Mouse (Mus musculus) limb, embryonic 14.5 days (tissue): ENCODE results near the gene Rbm7. TPM values are rescaled to one million over a fixed set of nuclear protein-coding genes. Genes with fewer than 3 reads are reported as not detected.
"Not testable (repeated sequence)": the region's sequence is repeated elsewhere in the genome, so short reads cannot be mapped to it uniquely, and the experiment has no call there.

Source experiments
- ATAC-seq: fragments of 200-750 bp; cut with Nextera tagmentation; 2 replicates; pipeline ENCODE4 v1.8.0; 2017; ENCODE audit warnings: low read depth, moderate number of reproducible peaks, moderate TSS enrichment; ENCODE audit not compliant: low FRiP score
- DNase-seq: peaks from one replicate; pipeline ENCODE4 v3.0.0-alpha.2; 2015; ENCODE audit warnings: low spot score
- H3K27ac ChIP-seq: fragments of 300-500 bp; sonication (generic); replicated peaks from 2 replicates; pipeline ENCODE4 v1.5.1; 2014; ENCODE audit warnings: low read depth, mild to moderate bottlenecking, low read length, moderate library complexity, mixed read lengths
- H3K27me3 ChIP-seq: fragments of 300-500 bp; sonication (generic); 2 replicates; pipeline ENCODE4 v1.6.1; 2014; ENCODE audit warnings: low read length, mixed read lengths; ENCODE audit not compliant: control insufficient read depth, insufficient read depth
- H3K36me3 ChIP-seq: fragments of 300-500 bp; sonication (generic); 2 replicates; pipeline ENCODE4 v1.6.1; 2014; ENCODE audit warnings: mild to moderate bottlenecking, low read length, moderate library complexity, mixed read lengths; ENCODE audit not compliant: control insufficient read depth, insufficient read depth
- H3K4me1 ChIP-seq: fragments of 300-500 bp; sonication (generic); 2 replicates; pipeline ENCODE4 v1.6.1; 2014; ENCODE audit warnings: antibody characterized with exemption, low read length, mixed read lengths; ENCODE audit not compliant: control insufficient read depth, insufficient read depth
- H3K4me2 ChIP-seq: fragments of 300-500 bp; sonication (generic); replicated peaks from 2 replicates; pipeline ENCODE4 v1.6.1; 2014; ENCODE audit warnings: low read depth, mild to moderate bottlenecking, low read length, moderate library complexity; ENCODE audit not compliant: severe bottlenecking
- H3K4me3 ChIP-seq: fragments of 300-500 bp; sonication (generic); replicated peaks from 2 replicates; pipeline ENCODE4 v1.5.1; 2014; ENCODE audit warnings: low read length
- H3K9ac ChIP-seq: fragments of 300-500 bp; sonication (generic); 2 replicates; pipeline ENCODE4 v1.6.1; 2014; ENCODE audit warnings: mild to moderate bottlenecking, low read depth, low read length, moderate library complexity; ENCODE audit not compliant: severe bottlenecking
- H3K9me3 ChIP-seq: fragments of 300-500 bp; sonication (generic); 2 replicates; pipeline ENCODE4 v1.6.1; 2016; ENCODE audit warnings: low read length; ENCODE audit not compliant: control insufficient read depth
- POLR2A ChIP-seq: fragments of 200-500 bp; IDR thresholded peaks from 2 replicates; pipeline ENCODE4 v1.8.0; 2012; ENCODE audit warnings: inconsistent platforms, mild to moderate bottlenecking, moderate library complexity, borderline replicate concordance; ENCODE audit not compliant: insufficient read depth, insufficient read length; ENCODE audit errors: extremely low read depth
- WGBS: fragments of 180-500 bp; shearing (Covaris S2); extraction: QIAGEN DNeasy Blood & Tissue Kit; methylation state at CpG from one replicate; pipeline ENCODE4 v1.1.7; 2014; 5-methylcytosine and 5-hydroxymethylcytosine counted together
- polyA plus RNA-seq, 2 experiments: library from polyadenylated mRNA; depleted of rRNA in 1 of 2; stranded (reverse) in 1 of 2; unstranded in 1 of 2; fragments of >200 nt; fragmentation: Nextera tagmentation in 1 of 2; extraction: Ambion mirVana in 1 of 2; gene quantifications; 2 replicates each; pipeline versions ENCODE4 v1.2.1 to v1.2.3; 2012 to 2014

The Rbm7 gene
- polyA plus RNA-seq (2012; rRNA removed) (51.5 and 54.7 TPM in 2 replicates), polyA plus RNA-seq (2014; fragmentation: Nextera tagmentation; extraction: Ambion mirVana) (115 and 122 TPM in 2 replicates)

- ATAC-seq: peak; percentile 100
- WGBS: under 1% methylated on average over 63 of the region's 72 CpGs
Measured at GRCm38 (mm10) chr9:48494817-48495547, at the start of gene Rbm7, which contains the start of gene Gm5617. Gene Rbm7, minus strand, starts transcription at chr9:48495299. Gene Gm5617, plus strand, starts transcription at chr9:48495442.

GRCm38 (mm10) chr9:48538688-48539087 is 43.6 kb upstream of the Rbm7 start:
- peaks cover 8% of the 10 kb centered on the region; the same call in 1 of the 2 replicates for H3K4me1 ChIP-seq
- WGBS: 10% methylated on average over 12 of the region's 12 CpGs
- no peak for TF ChIP-seq POLR2A
- peak overlapping the region; percentile 23 for H3K4me3 ChIP-seq
- H3K9me3 ChIP-seq: peaks cover 9% of the 10 kb centered on the region; the same call in 1 of the 2 replicates
- H3K4me2 ChIP-seq: peak overlapping the region; percentile 44
- no peak for ATAC-seq
- H3K27me3 ChIP-seq: no peaks in the 10 kb centered on the region
- H3K36me3 ChIP-seq: no peaks in the 10 kb centered on the region
- no peak overlapping the region for H3K27ac ChIP-seq
- peak; percentile 3 for DNase-seq
- H3K9ac ChIP-seq: peak overlapping the region; percentile 37; the same call in 1 of the 2 replicates

More at GRCm38 (mm10) chr9:48494817-48495547, at the start of gene Rbm7, which contains the start of gene Gm5617:
- Histone ChIP-seq H3K27ac (peak within 1 kb of the TSS; percentile 86), H3K9ac (peak within 1 kb of the TSS; percentile 91), H3K9me3 (0 out of 2 replicates have a peak, but pooled peaks cover 3% of the 10 kb centered on the region), H3K36me3 (peaks cover 35% of the 10 kb centered on the region), H3K4me2 (peak within 1 kb of the TSS; percentile 63), H3K4me3 (peak within 1 kb of the TSS; percentile 79), H3K27me3 (no peaks in the 10 kb centered on the region), H3K4me1 (peaks cover 10% of the 10 kb centered on the region; the same call in 1 of the 2 replicates)
- DNase-seq: peak; percentile 93
- peak; percentile 94; the same call in 1 of the 2 replicates for TF ChIP-seq POLR2A

GRCm38 (mm10) chr9:48538044-48538645 is 43.0 kb upstream of the Rbm7 start:
- Histone ChIP-seq H3K4me2 (peak overlapping the region; percentile 44), H3K4me3 (peak overlapping the region; percentile 23), H3K4me1 (peaks cover 8% of the 10 kb centered on the region; the same call in 1 of the 2 replicates), H3K36me3 (no peaks in the 10 kb centered on the region), H3K9ac (peak overlapping the region; percentile 37), H3K9me3 (peaks cover 9% of the 10 kb centered on the region; the same call in 1 of the 2 replicates), H3K27me3 (no peaks in the 10 kb centered on the region), H3K27ac (no peak overlapping the region)
- no peak for DNase-seq
- ATAC-seq: no peak
- WGBS: 3% methylated on average over 17 of the region's 17 CpGs
- no peak for TF ChIP-seq POLR2A

- H3K4me2 ChIP-seq, H3K36me3 ChIP-seq, H3K9me3 ChIP-seq, H3K4me1 ChIP-seq, H3K9ac ChIP-seq, H3K4me3 ChIP-seq, H3K27me3 ChIP-seq, ATAC-seq, H3K27ac ChIP-seq: not testable (repeated sequence)
- peak; percentile 6 for DNase-seq
- WGBS: 53% methylated on average over 1 of the region's 1 CpGs
Measured at GRCm38 (mm10) chr9:48537616-48538015, 42.5 kb upstream of the Rbm7 start.

GRCm38 (mm10) chr9:48536414-48536813 is 41.3 kb upstream of the Rbm7 start:
- H3K27me3 ChIP-seq: no peaks in the 10 kb centered on the region
- H3K27ac ChIP-seq: no peak overlapping the region
- H3K9me3 ChIP-seq: 0 out of 2 replicates have a peak, but pooled peaks cover 4% of the 10 kb centered on the region
- no peaks in the 10 kb centered on the region for H3K36me3 ChIP-seq
- no peak for ATAC-seq
- no peak for DNase-seq
- H3K4me2 ChIP-seq: no peak overlapping the region
- no peak overlapping the region for H3K9ac ChIP-seq
- H3K4me3 ChIP-seq: no peak overlapping the region
- peaks cover 8% of the 10 kb centered on the region; the same call in 1 of the 2 replicates for H3K4me1 ChIP-seq
- 33% methylated on average over 1 of the region's 1 CpGs for whole genome bisulfite sequencing
- TF ChIP-seq POLR2A: no peak
